Mouse (Mus musculus): ENCODE data around the gene Emc1. TPM values are rescaled to one million over a fixed set of nuclear protein-coding genes. Genes with fewer than 3 reads are reported as not detected.
"Not testable (repeated sequence)": the region's sequence is repeated elsewhere in the genome, so short reads cannot be mapped to it uniquely, and the experiment has no call there.

Emc1 gene
- polyA plus RNA-seq, 1 experiment = 77.1 TPM

DNA sequence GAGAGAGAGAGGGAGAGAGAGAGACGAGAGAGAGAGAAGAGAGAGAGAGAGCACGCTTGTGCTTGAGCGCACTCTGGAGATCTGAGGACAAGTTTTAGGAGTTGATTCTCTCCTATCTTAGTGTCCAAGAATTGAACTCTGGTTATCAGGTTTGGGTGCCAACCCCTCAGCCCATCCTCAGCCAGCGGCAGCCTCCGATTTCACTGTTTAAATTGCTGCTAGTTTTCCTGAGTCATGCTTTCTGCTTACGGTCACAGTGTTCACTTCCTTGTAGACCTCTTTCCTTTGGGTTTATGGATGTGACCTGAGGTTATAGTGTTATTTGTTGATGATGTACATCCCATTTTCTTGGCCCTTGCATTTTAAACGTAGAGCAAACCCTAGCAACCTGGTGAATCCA is 29.8 kb downstream of the Emc1 start:
- peaks cover 3% of the 10 kb centered on the region; the same call in 1 of the 2 replicates for H3K4me1 ChIP-seq (ENCODE audit: control insufficient read depth, insufficient read depth, low read length)
- WGBS = 56% methylated on average over 7 of the region's 7 CpGs
- H3K4me3 ChIP-seq (replicated peaks; ENCODE audit: insufficient read depth, low read depth, low read length) = no peak overlapping the region
- TF ChIP-seq POLR2A (IDR thresholded peaks at IDR 0.05; ENCODE audit: borderline replicate concordance, insufficient read depth, low read length) = no peak
- TF ChIP-seq CTCF (IDR thresholded peaks at IDR 0.05; ENCODE audit: borderline replicate concordance, insufficient read depth, low read depth, low read length) = no peak
- H3K27me3 ChIP-seq (ENCODE audit: control insufficient read depth, insufficient read depth, low read length) = no peaks in the 10 kb centered on the region; the same call in 1 of the 2 replicates
- no peak overlapping the region for H3K27ac ChIP-seq (ENCODE audit: insufficient read depth, low read length)
- no peak for DNase-seq

- 91% methylated on average over 5 of the region's 5 CpGs for WGBS
- not testable (repeated sequence) for H3K27ac ChIP-seq (ENCODE audit: insufficient read depth, low read length); H3K4me3 ChIP-seq (replicated peaks; ENCODE audit: insufficient read depth, low read depth, low read length); H3K4me1 ChIP-seq (ENCODE audit: control insufficient read depth, insufficient read depth, low read length); H3K27me3 ChIP-seq (ENCODE audit: control insufficient read depth, insufficient read depth, low read length); DNase-seq
Observed at GRCm38 (mm10) chr4:139385841-139386240, 33.5 kb downstream of the Emc1 start.

GRCm38 (mm10) chr4:139386869-139387319 is 34.5 kb downstream of the Emc1 start:
- Histone ChIP-seq H3K27ac (ENCODE audit: insufficient read depth, low read length) (no peak overlapping the region), H3K4me3 (replicated peaks; ENCODE audit: insufficient read depth, low read depth, low read length) (no peak overlapping the region), H3K4me1 (ENCODE audit: control insufficient read depth, insufficient read depth, low read length) (peaks cover 3% of the 10 kb centered on the region; the same call in 1 of the 2 replicates), H3K27me3 (ENCODE audit: control insufficient read depth, insufficient read depth, low read length) (no peaks in the 10 kb centered on the region; the same call in 1 of the 2 replicates)
- WGBS = 44% methylated on average over 6 of the region's 6 CpGs
- TF ChIP-seq POLR2A (IDR thresholded peaks at IDR 0.05; ENCODE audit: borderline replicate concordance, insufficient read depth, low read length) = no peak
- no peak for TF ChIP-seq CTCF (IDR thresholded peaks at IDR 0.05; ENCODE audit: borderline replicate concordance, insufficient read depth, low read depth, low read length)
- peak in 1 of 2 experiments; percentile 8 for DNase-seq

DNA sequence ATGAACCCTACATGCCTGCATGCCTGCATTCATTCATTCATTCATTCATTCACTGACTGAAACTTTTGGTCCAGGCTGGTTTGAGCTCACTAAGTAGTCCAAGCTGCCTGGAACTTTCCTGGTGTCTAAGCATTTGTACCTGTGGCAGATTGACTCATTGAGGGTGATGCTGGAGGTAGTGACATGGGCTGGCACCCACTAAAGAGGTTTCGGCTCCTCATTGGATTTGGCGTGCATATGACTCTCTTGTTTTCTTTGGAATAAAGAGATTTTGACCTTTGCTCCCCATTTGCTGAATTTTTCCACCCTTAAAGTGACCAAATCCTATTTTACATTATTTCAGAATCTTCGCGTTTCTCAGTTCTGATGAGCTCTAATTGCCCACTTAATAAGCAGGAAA is 37.2 kb downstream of the Emc1 start:
- Histone ChIP-seq H3K4me3 (replicated peaks; ENCODE audit: insufficient read depth, low read depth, low read length) (no peak overlapping the region), H3K27ac (ENCODE audit: insufficient read depth, low read length) (no peak overlapping the region), H3K4me1 (ENCODE audit: control insufficient read depth, insufficient read depth, low read length) (peaks cover 3% of the 10 kb centered on the region; the same call in 1 of the 2 replicates), H3K27me3 (ENCODE audit: control insufficient read depth, insufficient read depth, low read length) (no peaks in the 10 kb centered on the region; the same call in 1 of the 2 replicates)
- no peak for DNase-seq
- TF ChIP-seq POLR2A (IDR thresholded peaks at IDR 0.05; ENCODE audit: borderline replicate concordance, insufficient read depth, low read length) = no peak
- TF ChIP-seq CTCF (IDR thresholded peaks at IDR 0.05; ENCODE audit: borderline replicate concordance, insufficient read depth, low read depth, low read length) = no peak
- WGBS = 88% methylated on average over 4 of the region's 4 CpGs

DNA sequence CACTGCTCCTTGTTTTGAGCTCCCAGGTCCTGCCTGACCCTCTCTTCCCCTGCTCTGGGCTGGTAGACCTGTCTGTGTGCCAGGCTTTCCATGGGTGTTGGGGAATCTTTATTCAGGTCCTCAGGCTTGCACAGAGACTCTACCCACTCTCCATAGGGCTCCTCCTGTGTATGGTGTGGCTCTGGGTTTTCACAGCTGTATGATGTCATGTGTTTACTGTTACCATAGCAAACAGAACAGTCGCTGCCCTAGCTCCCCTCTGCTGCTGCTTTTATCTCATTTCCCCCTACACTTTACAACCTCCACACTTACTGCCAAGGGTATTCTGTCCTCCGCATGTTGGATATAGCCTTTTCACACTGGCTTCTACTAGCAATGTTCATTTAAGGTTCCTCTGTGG is 43.0 kb downstream of the Emc1 start:
- no peak overlapping the region for H3K4me3 ChIP-seq (replicated peaks; ENCODE audit: insufficient read depth, low read depth, low read length)
- TF ChIP-seq CTCF (IDR thresholded peaks at IDR 0.05; ENCODE audit: borderline replicate concordance, insufficient read depth, low read depth, low read length) (no peak), POLR2A (IDR thresholded peaks at IDR 0.05; ENCODE audit: borderline replicate concordance, insufficient read depth, low read length) (no peak)
- 85% methylated on average over 2 of the region's 2 CpGs for WGBS
- H3K27me3 ChIP-seq (ENCODE audit: control insufficient read depth, insufficient read depth, low read length) = no peaks in the 10 kb centered on the region
- DNase-seq = no peak
- H3K27ac ChIP-seq (ENCODE audit: insufficient read depth, low read length) = no peak overlapping the region
- peaks cover 2% of the 10 kb centered on the region; the same call in 1 of the 2 replicates for H3K4me1 ChIP-seq (ENCODE audit: control insufficient read depth, insufficient read depth, low read length)

GRCm38 (mm10) chr4:139400487-139400886 is 48.1 kb downstream of the Emc1 start:
- Histone ChIP-seq H3K4me3 (replicated peaks; ENCODE audit: insufficient read depth, low read depth, low read length) (no peak overlapping the region), H3K27me3 (ENCODE audit: control insufficient read depth, insufficient read depth, low read length) (no peaks in the 10 kb centered on the region), H3K27ac (ENCODE audit: insufficient read depth, low read length) (no peak overlapping the region), H3K4me1 (ENCODE audit: control insufficient read depth, insufficient read depth, low read length) (peaks cover 2% of the 10 kb centered on the region; the same call in 1 of the 2 replicates)
- WGBS = 87% methylated on average over 5 of the region's 5 CpGs
- no peak for DNase-seq
- TF ChIP-seq CTCF (IDR thresholded peaks at IDR 0.05; ENCODE audit: borderline replicate concordance, insufficient read depth, low read depth, low read length) = no peak
- no peak for TF ChIP-seq POLR2A (IDR thresholded peaks at IDR 0.05; ENCODE audit: borderline replicate concordance, insufficient read depth, low read length)

DNA sequence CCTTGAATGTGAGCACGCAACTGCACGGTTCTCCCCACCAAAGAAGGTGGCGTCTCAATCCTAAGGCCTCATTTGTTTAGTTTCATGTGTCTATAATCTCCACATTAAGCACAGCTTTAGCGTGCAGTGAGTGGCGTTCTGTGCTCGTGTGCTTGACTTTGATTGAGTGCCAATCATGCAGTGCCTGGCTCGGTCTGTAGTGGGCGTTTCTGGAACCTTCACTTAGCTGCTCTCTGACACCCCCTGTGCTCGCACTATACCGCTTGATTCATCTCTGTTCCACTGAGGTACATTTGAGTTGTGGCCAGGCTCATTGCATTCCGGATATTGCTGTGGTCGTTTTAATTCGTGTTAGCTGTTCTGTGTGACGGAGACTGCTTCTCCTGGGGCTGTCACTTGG is 50.8 kb downstream of the Emc1 start:
- TF ChIP-seq POLR2A (IDR thresholded peaks at IDR 0.05; ENCODE audit: borderline replicate concordance, insufficient read depth, low read length) (no peak), CTCF (IDR thresholded peaks at IDR 0.05; ENCODE audit: borderline replicate concordance, insufficient read depth, low read depth, low read length) (no peak)
- Histone ChIP-seq H3K27ac (ENCODE audit: insufficient read depth, low read length) (no peak overlapping the region), H3K27me3 (ENCODE audit: control insufficient read depth, insufficient read depth, low read length) (no peaks in the 10 kb centered on the region), H3K4me1 (ENCODE audit: control insufficient read depth, insufficient read depth, low read length) (peaks cover 2% of the 10 kb centered on the region; the same call in 1 of the 2 replicates), H3K4me3 (replicated peaks; ENCODE audit: insufficient read depth, low read depth, low read length) (no peak overlapping the region)
- DNase-seq = no peak
- 59% methylated on average over 14 of the region's 14 CpGs for WGBS

DNA sequence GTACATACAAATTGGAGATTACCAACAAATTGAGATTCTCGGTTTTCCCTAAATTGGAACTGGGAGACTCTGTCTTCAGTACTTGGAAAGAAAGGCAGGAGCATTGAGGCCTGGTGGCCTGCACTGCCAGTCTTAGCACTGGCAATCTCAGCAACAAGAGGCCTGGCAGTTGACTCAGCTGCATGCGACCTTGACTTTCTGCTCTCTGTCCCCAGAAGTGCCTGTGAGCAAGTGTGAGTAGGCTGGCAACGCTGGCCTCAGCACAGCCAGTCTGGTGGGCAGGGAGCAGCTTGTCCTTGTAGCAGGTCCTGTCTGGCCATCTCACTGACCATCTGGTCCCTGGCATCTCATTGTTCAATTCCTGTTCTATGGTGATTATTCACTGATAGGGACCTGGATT is 59.0 kb downstream of the Emc1 start:
- no peak for TF ChIP-seq POLR2A (IDR thresholded peaks at IDR 0.05; ENCODE audit: borderline replicate concordance, insufficient read depth, low read length)
- TF ChIP-seq CTCF (IDR thresholded peaks at IDR 0.05; ENCODE audit: borderline replicate concordance, insufficient read depth, low read depth, low read length) = no peak
- no peak overlapping the region for H3K4me3 ChIP-seq (replicated peaks; ENCODE audit: insufficient read depth, low read depth, low read length)
- H3K4me1 ChIP-seq (ENCODE audit: control insufficient read depth, insufficient read depth, low read length) = no peaks in the 10 kb centered on the region
- DNase-seq = peak in 1 of 2 experiments; percentile 38
- no peaks in the 10 kb centered on the region for H3K27me3 ChIP-seq (ENCODE audit: control insufficient read depth, insufficient read depth, low read length)
- H3K27ac ChIP-seq (ENCODE audit: insufficient read depth, low read length) = no peak overlapping the region
- WGBS = 50% methylated on average over 3 of the region's 3 CpGs

Data from cerebellum, adult 2 months (tissue).